12 mouse cellular contexts compared by ENCODE assay signal in genomic region chr7:84332295-84333168, GRCm38 (mm10).
DNase-seq lines count a peak whose midpoint lies in the region; ATAC-seq lines count a peak whose summit lies in the region.
"Had no signal": no experiment of that assay in that cellular context is flagged by ENCODE, and none has a peak within 500 bp of the region (broad histone marks: within the 10 kb centered on the region; RNA-seq: fewer than 3 reads in every experiment).

No protein-coding gene starts in this region.

- 35% methylated on average over 11 of the region's 11 CpGs for WGBS in kidney, embryonic 14.5 days
- 43% methylated on average over 11 of the region's 11 CpGs for WGBS in embryonic facial prominence, embryonic 13.5 days

- H3K27me3 ChIP-seq in kidney, embryonic 14.5 days (ENCODE audit: control insufficient read depth, insufficient read depth, low read length) = no peaks in the 10 kb centered on the region
- H3K27me3 ChIP-seq in embryonic facial prominence, embryonic 13.5 days = no peaks in the 10 kb centered on the region

- no peaks in the 10 kb centered on the region for H3K36me3 ChIP-seq in kidney, embryonic 14.5 days (ENCODE audit: control insufficient read depth, insufficient read depth, low read length)
- H3K36me3 ChIP-seq in embryonic facial prominence, embryonic 13.5 days = 0 out of 2 replicates have a peak, but pooled peaks cover 6% of the 10 kb centered on the region

- no peak overlapping the region for H3K27ac ChIP-seq in kidney, embryonic 14.5 days (ENCODE audit: low read depth, low read length)
- peak overlapping the region; percentile 62 for H3K27ac ChIP-seq in embryonic facial prominence, embryonic 13.5 days
- H3K27ac ChIP-seq: hindbrain, embryonic 14.5 days had no signal

- peak; percentile 18 for DNase-seq in adrenal gland, postnatal 10 days
- DNase-seq in adrenal gland, adult 18-20 months (ENCODE audit: low spot score in 2 of 2) = no peak
- DNase-seq in kidney, adult 9 months = peak; percentile 38
- DNase-seq in right cerebral cortex, postnatal 4 days = no peak
- no peak for DNase-seq in right cerebral cortex, postnatal 10 days (ENCODE audit: low spot score in 2 of 2)
- DNase-seq: cerebellum, adult 18-20 months; thymus, adult 18-20 months had no signal

- no peak overlapping the region for H3K9ac ChIP-seq in kidney, embryonic 14.5 days (ENCODE audit: low read depth, low read length)
- H3K9ac ChIP-seq in embryonic facial prominence, embryonic 13.5 days = no peak overlapping the region
- H3K9ac ChIP-seq: hindbrain, embryonic 14.5 days had no signal

- H3K4me3 ChIP-seq in kidney, embryonic 14.5 days (ENCODE audit: low read length) = no peak overlapping the region
- no peak overlapping the region for H3K4me3 ChIP-seq in embryonic facial prominence, embryonic 13.5 days
- H3K4me3 ChIP-seq: megakaryocyte, embryonic 14.5 days had no signal

- no peaks in the 10 kb centered on the region for H3K9me3 ChIP-seq in kidney, embryonic 14.5 days (ENCODE audit: control insufficient read depth, low read length)
- no peaks in the 10 kb centered on the region for H3K9me3 ChIP-seq in embryonic facial prominence, embryonic 13.5 days
- H3K9me3 ChIP-seq: megakaryocyte, embryonic 14.5 days had no signal

- peaks cover 3% of the 10 kb centered on the region; the same call in 1 of the 2 replicates for H3K4me1 ChIP-seq in kidney, embryonic 14.5 days (ENCODE audit: control insufficient read depth, insufficient read depth, low read length)
- H3K4me1 ChIP-seq in embryonic facial prominence, embryonic 13.5 days = peaks cover 62% of the 10 kb centered on the region

- no peak overlapping the region for H3K4me2 ChIP-seq in kidney, embryonic 14.5 days (replicated peaks; ENCODE audit: low read depth, low read length)
- no peak overlapping the region for H3K4me2 ChIP-seq in embryonic facial prominence, embryonic 13.5 days
- H3K4me2 ChIP-seq: hindbrain, embryonic 14.5 days had no signal

- ATAC-seq in kidney, embryonic 14.5 days (ENCODE audit: low FRiP score, low TSS enrichment) = no peak; the same call in 1 of the 2 replicates
- ATAC-seq in embryonic facial prominence, embryonic 13.5 days (ENCODE audit: insufficient number of reproducible peaks, insufficient read depth, low FRiP score, low TSS enrichment, low read depth) = no peak
- ATAC-seq in megakaryocyte progenitor cell, adult 5-6 weeks (replicated peaks; ENCODE audit: poor library complexity) = peak; percentile 39

Comparison
In these comparisons a context has a peak if more than half of its experiments do, and no peak if none do; other contexts are left out.
1. DNase-seq: peak in adrenal gland, postnatal 10 days (single experiment) and kidney, adult 9 months (single experiment); none in adrenal gland, adult 18-20 months (0 of 2), right cerebral cortex, postnatal 4 days (single experiment) and right cerebral cortex, postnatal 10 days (0 of 2).